Mouse (Mus musculus) lung, adult 18-20 months (tissue): ENCODE measurements around the gene Rin2.
A peak's percentile ranks its signal among the peaks of the same experiment; 100 is the strongest.

Source experiments
- DNase-seq, 2 experiments: peaks; one replicate each; pipeline ENCODE4 v3.0.0; 2022; ENCODE audit warnings: mixed read lengths in 2 of 2

Rin2 gene

GRCm38 (mm10) chr2:145831949-145832835 is 157.2 kb downstream of the Rin2 start:
- DNase-seq, result peak; percentile 71 to 84

GRCm38 (mm10) chr2:145832836-145833221 is 157.8 kb downstream of the Rin2 start:
- DNase-seq, result no peak

DNA sequence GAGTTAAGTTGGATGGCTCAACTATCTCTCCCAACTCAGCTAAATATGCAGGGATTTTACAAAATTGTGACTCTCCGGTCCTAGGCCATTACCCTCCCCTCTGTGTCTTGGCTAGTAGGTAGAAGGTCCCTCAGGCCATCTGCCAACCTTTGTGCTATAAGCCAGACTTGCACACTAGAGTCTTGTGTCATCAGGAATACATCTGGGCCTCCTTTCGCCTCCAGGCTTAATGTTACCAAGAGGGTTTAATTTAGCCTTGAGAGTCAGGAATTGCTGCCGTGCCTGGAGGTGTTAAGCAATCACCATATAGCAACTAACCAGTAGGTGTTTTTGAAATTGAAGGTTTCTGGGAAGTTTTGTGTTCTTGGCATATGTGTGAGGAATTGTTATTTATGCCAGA is 158.3 kb downstream of the Rin2 start:
- DNase-seq, result no peak

GRCm38 (mm10) chr2:145835920-145836319 is 160.9 kb downstream of the Rin2 start:
- DNase-seq, result no peak

DNA sequence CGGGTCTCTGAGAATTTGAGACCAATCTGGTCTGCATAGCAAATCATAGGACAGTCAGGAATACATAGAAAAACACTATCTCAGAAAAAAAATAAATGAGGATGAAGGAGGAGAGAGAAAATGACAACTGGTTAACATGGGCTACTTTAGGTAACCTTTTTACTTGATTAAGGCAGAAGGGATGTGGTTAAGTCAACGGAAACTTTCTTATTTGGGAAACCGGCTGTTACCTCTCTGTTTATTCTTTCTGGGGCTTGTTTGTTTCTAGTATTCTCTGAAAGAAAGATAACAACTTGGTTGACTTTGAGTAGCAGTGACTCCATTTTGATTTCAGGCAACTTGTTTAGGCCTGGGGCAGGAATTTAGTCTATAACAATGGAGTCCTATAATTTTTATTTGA is 163.7 kb downstream of the Rin2 start:
- no peak for DNase-seq

- no peak for DNase-seq
Observed at GRCm38 (mm10) chr2:145839565-145840315, 164.7 kb downstream of the Rin2 start.

- DNase-seq, result no peak
Observed at GRCm38 (mm10) chr2:145840320-145840719, 165.3 kb downstream of the Rin2 start.

DNA sequence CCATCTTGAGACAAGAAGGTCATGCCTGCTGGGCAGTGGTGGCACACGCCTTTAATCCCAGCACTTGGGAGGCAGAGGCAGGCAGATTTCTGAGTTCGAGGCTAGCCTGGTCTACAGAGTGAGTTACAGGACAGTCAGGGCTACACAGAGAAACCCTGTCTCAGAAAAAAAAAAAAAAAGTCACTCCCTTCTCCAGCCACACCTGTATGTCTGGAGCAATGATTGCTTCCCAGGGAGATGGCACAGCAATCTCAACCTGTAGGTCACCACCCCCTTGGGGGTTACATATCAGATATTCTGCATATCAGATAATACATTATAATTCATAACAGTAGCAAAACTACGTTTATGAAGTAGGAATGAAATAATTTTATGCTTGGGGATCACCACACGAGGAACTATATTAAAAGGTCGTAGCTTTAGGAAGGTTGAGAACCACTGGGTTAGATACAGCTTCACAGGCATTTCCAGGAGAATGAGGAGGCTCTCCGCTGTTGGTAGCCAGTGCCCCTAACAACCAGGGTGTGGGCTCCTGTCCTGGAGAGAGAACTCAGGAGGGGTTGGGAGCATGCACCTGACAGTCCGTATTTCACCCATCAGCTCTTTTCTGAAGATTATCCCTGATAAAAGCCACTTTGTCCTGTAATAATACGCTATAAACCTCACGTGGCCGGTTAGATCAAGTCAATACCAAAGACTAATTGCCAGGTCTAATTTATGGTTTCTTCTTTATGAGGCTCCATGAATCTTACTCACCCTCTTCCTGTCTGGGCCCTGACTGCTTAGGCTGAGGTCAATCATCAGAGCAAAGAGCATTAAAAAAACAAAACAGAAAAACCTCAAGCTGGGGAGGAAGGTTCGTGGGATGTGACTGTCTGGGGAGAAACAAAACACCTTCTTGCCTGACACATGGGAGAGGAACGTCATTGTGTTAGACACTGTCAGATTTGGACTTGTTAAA is 166.2 kb downstream of the Rin2 start:
- no peak for DNase-seq

- no peak for DNase-seq
Observed at GRCm38 (mm10) chr2:145843322-145843721, 168.3 kb downstream of the Rin2 start.

- no peak for DNase-seq
Observed at GRCm38 (mm10) chr2:145846595-145846994, 171.6 kb downstream of the Rin2 start.

DNA sequence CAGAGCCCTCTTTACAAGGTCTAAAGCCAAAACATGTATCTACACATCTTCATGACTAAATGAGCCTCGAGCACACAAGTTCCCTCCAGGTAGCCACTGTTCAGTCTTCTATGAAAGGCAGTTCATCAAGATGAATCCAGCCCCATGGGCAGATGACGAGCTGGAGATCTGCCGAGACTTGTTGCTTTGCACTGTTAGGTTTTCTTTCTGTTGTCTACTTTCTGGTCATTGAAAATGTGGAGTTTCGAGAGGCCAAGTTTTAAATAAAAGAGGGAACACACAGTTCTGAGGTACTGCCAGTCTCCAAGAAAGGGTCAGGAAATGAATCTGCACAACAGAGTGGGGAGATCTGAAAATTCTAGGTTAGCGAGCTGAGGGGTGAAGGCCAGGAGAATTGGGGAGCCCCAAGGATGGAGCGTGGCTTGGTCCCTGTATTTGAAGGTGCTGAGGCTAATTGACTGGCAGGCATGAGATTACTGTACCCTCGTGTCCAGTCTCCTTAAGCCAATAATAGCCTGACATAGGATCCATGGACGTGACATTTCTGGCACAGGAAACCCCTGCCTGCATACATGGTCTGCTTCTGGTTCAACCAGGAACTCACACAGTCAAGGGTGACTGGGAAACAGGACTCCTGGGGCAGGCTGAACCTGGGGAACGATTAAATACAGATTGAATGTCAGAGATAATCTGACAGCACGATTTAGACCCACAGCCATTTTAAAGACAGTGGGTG is 174.3 kb downstream of the Rin2 start:
- no peak for DNase-seq

GRCm38 (mm10) chr2:145850779-145851178 is 175.8 kb downstream of the Rin2 start:
- no peak for DNase-seq

GRCm38 (mm10) chr2:145855831-145856230 is 180.8 kb downstream of the Rin2 start:
- DNase-seq, result no peak

- peak in 1 of 2 experiments; percentile 32 for DNase-seq
Observed at GRCm38 (mm10) chr2:145857864-145858263, 182.8 kb downstream of the Rin2 start.

- peak; percentile 85 to 89 for DNase-seq
Observed at GRCm38 (mm10) chr2:145859442-145859931, 184.5 kb downstream of the Rin2 start.

- DNase-seq, result peak; percentile 89 to 91
Observed at GRCm38 (mm10) chr2:145859932-145860801, 185.2 kb downstream of the Rin2 start.

- no peak for DNase-seq
Observed at GRCm38 (mm10) chr2:145861193-145862123, 186.4 kb downstream of the Rin2 start.

- DNase-seq, result peak; percentile 70 to 80
Observed at GRCm38 (mm10) chr2:145862206-145862817, 187.3 kb downstream of the Rin2 start.

- DNase-seq, result no peak
Observed at GRCm38 (mm10) chr2:145865344-145865743, 190.3 kb downstream of the Rin2 start.
